Mouse (Mus musculus): ENCODE results near the gene Slc35c1. TPM values are rescaled to one million over a fixed set of nuclear protein-coding genes. Genes with fewer than 3 reads are reported as not detected.

Gene Slc35c1
- polyA plus RNA-seq, 1 experiment from 2014 or later, result 15.4 TPM

DNA sequence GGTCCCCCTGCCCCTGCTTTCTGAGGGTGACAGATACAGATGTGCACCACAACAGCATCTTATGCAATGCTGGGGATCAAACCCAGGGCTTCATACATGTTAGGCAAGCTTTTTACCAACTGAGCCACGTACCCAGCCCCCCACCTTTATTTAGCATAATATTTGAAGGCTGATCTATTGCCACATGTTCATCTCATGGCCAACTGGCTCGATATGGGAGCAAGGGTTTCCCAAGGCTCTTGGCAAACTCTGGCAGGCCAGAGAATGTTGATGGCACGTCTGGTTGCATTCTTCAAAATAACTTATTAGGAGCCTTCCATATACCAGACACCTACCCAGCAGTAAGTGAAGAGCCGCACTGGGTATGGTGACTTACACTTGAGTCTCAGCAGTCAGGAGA, 17.0 kb downstream of the Slc35c1 start:
- no peaks in the 10 kb centered on the region for H3K27me3 ChIP-seq (ENCODE audit: control insufficient read depth, insufficient read depth, low read length)
- WGBS, result 86% methylated on average over 4 of the region's 4 CpGs
- H3K36me3 ChIP-seq (replicated peaks; ENCODE audit: control insufficient read depth, insufficient read depth), result no peaks in the 10 kb centered on the region
- no peak for ATAC-seq (ENCODE audit: low FRiP score)
- no peak overlapping the region for H3K9ac ChIP-seq
- no peaks in the 10 kb centered on the region for H3K9me3 ChIP-seq (ENCODE audit: control insufficient read depth, low read length)
- no peak for DNase-seq (ENCODE audit: low spot score)
- H3K27ac ChIP-seq, result no peak overlapping the region
- no peak overlapping the region for H3K4me3 ChIP-seq (replicated peaks; ENCODE audit: low read length)
- no peaks in the 10 kb centered on the region for H3K4me1 ChIP-seq (replicated peaks; ENCODE audit: control insufficient read depth, insufficient read depth, low read length)
- H3K4me2 ChIP-seq (replicated peaks), result no peak overlapping the region

- ATAC-seq (ENCODE audit: low FRiP score) (peak; percentile 17; the same call in 1 of the 2 replicates), DNase-seq (ENCODE audit: low spot score) (no peak)
- H3K4me3 ChIP-seq (replicated peaks; ENCODE audit: low read length), result no peak overlapping the region
- no peak overlapping the region for H3K27ac ChIP-seq
- WGBS, result 68% methylated on average over 12 of the region's 12 CpGs
- H3K36me3 ChIP-seq (replicated peaks; ENCODE audit: control insufficient read depth, insufficient read depth), result no peaks in the 10 kb centered on the region
- no peaks in the 10 kb centered on the region for H3K4me1 ChIP-seq (replicated peaks; ENCODE audit: control insufficient read depth, insufficient read depth, low read length)
- H3K9me3 ChIP-seq (ENCODE audit: control insufficient read depth, low read length), result no peaks in the 10 kb centered on the region
- H3K27me3 ChIP-seq (ENCODE audit: control insufficient read depth, insufficient read depth, low read length), result no peaks in the 10 kb centered on the region
- no peak overlapping the region for H3K4me2 ChIP-seq (replicated peaks)
- H3K9ac ChIP-seq, result no peak overlapping the region
Measured at GRCm38 (mm10) chr2:92442419-92443001, 17.8 kb downstream of the Slc35c1 start.

GRCm38 (mm10) chr2:92440432-92440831, 19.9 kb downstream of the Slc35c1 start:
- DNase-seq (ENCODE audit: low spot score) (no peak), ATAC-seq (ENCODE audit: low FRiP score) (no peak)
- no peak overlapping the region for H3K9ac ChIP-seq
- H3K9me3 ChIP-seq (ENCODE audit: control insufficient read depth, low read length), result no peaks in the 10 kb centered on the region
- H3K4me2 ChIP-seq (replicated peaks), result no peak overlapping the region
- no peak overlapping the region for H3K27ac ChIP-seq
- WGBS, result 63% methylated on average over 6 of the region's 6 CpGs
- H3K4me3 ChIP-seq (replicated peaks; ENCODE audit: low read length), result no peak overlapping the region
- H3K4me1 ChIP-seq (replicated peaks; ENCODE audit: control insufficient read depth, insufficient read depth, low read length), result no peaks in the 10 kb centered on the region
- H3K36me3 ChIP-seq (replicated peaks; ENCODE audit: control insufficient read depth, insufficient read depth), result no peaks in the 10 kb centered on the region
- H3K27me3 ChIP-seq (ENCODE audit: control insufficient read depth, insufficient read depth, low read length), result no peaks in the 10 kb centered on the region

- H3K9me3 ChIP-seq (ENCODE audit: control insufficient read depth, low read length), result no peaks in the 10 kb centered on the region
- WGBS, result 75% methylated on average over 3 of the region's 3 CpGs
- H3K36me3 ChIP-seq (replicated peaks; ENCODE audit: control insufficient read depth, insufficient read depth), result no peaks in the 10 kb centered on the region
- DNase-seq (ENCODE audit: low spot score) (no peak), ATAC-seq (ENCODE audit: low FRiP score) (no peak)
- peaks cover 6% of the 10 kb centered on the region; the same call in 1 of the 2 replicates for H3K4me1 ChIP-seq (replicated peaks; ENCODE audit: control insufficient read depth, insufficient read depth, low read length)
- no peak overlapping the region for H3K4me2 ChIP-seq (replicated peaks)
- no peaks in the 10 kb centered on the region for H3K27me3 ChIP-seq (ENCODE audit: control insufficient read depth, insufficient read depth, low read length)
- no peak overlapping the region for H3K9ac ChIP-seq
- no peak overlapping the region for H3K27ac ChIP-seq
- no peak overlapping the region for H3K4me3 ChIP-seq (replicated peaks; ENCODE audit: low read length)
Measured at GRCm38 (mm10) chr2:92438567-92438966, 21.8 kb downstream of the Slc35c1 start.

GRCm38 (mm10) chr2:92437875-92438274, 22.5 kb downstream of the Slc35c1 start:
- Histone ChIP-seq H3K27me3 (ENCODE audit: control insufficient read depth, insufficient read depth, low read length) (no peaks in the 10 kb centered on the region), H3K9ac (no peak overlapping the region), H3K4me2 (replicated peaks) (peak overlapping the region; percentile 39), H3K9me3 (ENCODE audit: control insufficient read depth, low read length) (no peaks in the 10 kb centered on the region), H3K4me1 (replicated peaks; ENCODE audit: control insufficient read depth, insufficient read depth, low read length) (peaks cover 6% of the 10 kb centered on the region; the same call in 1 of the 2 replicates), H3K36me3 (replicated peaks; ENCODE audit: control insufficient read depth, insufficient read depth) (no peaks in the 10 kb centered on the region), H3K27ac (no peak overlapping the region), H3K4me3 (replicated peaks; ENCODE audit: low read length) (no peak overlapping the region)
- DNase-seq (ENCODE audit: low spot score) (peak; percentile 90), ATAC-seq (ENCODE audit: low FRiP score) (no peak)
- WGBS, result under 1% methylated on average over 5 of the region's 5 CpGs

- Histone ChIP-seq H3K9me3 (ENCODE audit: control insufficient read depth, low read length) (no peaks in the 10 kb centered on the region), H3K4me1 (replicated peaks; ENCODE audit: control insufficient read depth, insufficient read depth, low read length) (peaks cover 11% of the 10 kb centered on the region), H3K27me3 (ENCODE audit: control insufficient read depth, insufficient read depth, low read length) (no peaks in the 10 kb centered on the region), H3K4me2 (replicated peaks) (no peak overlapping the region), H3K36me3 (replicated peaks; ENCODE audit: control insufficient read depth, insufficient read depth) (no peaks in the 10 kb centered on the region), H3K27ac (no peak overlapping the region), H3K9ac (no peak overlapping the region), H3K4me3 (replicated peaks; ENCODE audit: low read length) (no peak overlapping the region)
- ATAC-seq (ENCODE audit: low FRiP score) (no peak), DNase-seq (ENCODE audit: low spot score) (no peak)
- WGBS, result 81% methylated on average over 4 of the region's 4 CpGs
Measured at GRCm38 (mm10) chr2:92437366-92437765, 23.0 kb downstream of the Slc35c1 start.

DNA sequence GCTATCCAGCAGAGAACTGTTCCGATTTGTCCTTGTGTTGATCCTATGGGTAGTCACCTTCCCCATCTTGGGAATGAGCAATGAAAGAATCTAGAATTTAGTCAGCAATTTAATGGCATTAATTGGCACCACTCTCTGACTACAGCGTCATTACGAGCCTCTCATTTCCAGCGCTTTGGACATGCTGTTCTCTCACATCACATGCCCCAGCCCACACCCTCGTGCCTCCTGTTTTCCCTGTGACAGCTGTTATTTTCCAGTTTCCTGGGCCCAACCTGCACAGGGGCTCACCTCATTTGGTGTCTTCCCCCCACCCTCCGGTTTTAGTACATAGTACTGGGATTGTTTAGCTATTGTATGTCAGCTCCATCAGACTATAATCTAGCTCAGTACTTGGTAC, 25.3 kb downstream of the Slc35c1 start:
- H3K4me3 ChIP-seq (replicated peaks; ENCODE audit: low read length), result no peak overlapping the region
- no peak overlapping the region; the same call in 1 of the 2 replicates for H3K27ac ChIP-seq
- no peak for ATAC-seq (ENCODE audit: low FRiP score)

GRCm38 (mm10) chr2:92434375-92434745, 26.0 kb downstream of the Slc35c1 start:
- DNase-seq (ENCODE audit: low spot score), result no peak
- Histone ChIP-seq H3K4me1 (replicated peaks; ENCODE audit: control insufficient read depth, insufficient read depth, low read length) (peaks cover 39% of the 10 kb centered on the region), H3K9me3 (ENCODE audit: control insufficient read depth, low read length) (no peaks in the 10 kb centered on the region), H3K4me3 (replicated peaks; ENCODE audit: low read length) (peak overlapping the region; percentile 88), H3K27me3 (ENCODE audit: control insufficient read depth, insufficient read depth, low read length) (no peaks in the 10 kb centered on the region), H3K36me3 (replicated peaks; ENCODE audit: control insufficient read depth, insufficient read depth) (no peaks in the 10 kb centered on the region), H3K9ac (peak overlapping the region; percentile 61), H3K4me2 (replicated peaks) (peak overlapping the region; percentile 60), H3K27ac (peak overlapping the region; percentile 63; the same call in 1 of the 2 replicates)
- WGBS, result 7% methylated on average over 12 of the region's 12 CpGs
- ATAC-seq (ENCODE audit: low FRiP score), result no peak

More for the DNA sequence above, 25.3 kb downstream of the Slc35c1 start:
- Histone ChIP-seq H3K9ac (no peak overlapping the region), H3K36me3 (replicated peaks; ENCODE audit: control insufficient read depth, insufficient read depth) (no peaks in the 10 kb centered on the region), H3K27me3 (ENCODE audit: control insufficient read depth, insufficient read depth, low read length) (no peaks in the 10 kb centered on the region), H3K4me2 (replicated peaks) (peak overlapping the region; percentile 60), H3K9me3 (ENCODE audit: control insufficient read depth, low read length) (no peaks in the 10 kb centered on the region), H3K4me1 (replicated peaks; ENCODE audit: control insufficient read depth, insufficient read depth, low read length) (peaks cover 33% of the 10 kb centered on the region)
- DNase-seq (ENCODE audit: low spot score), result no peak
- 51% methylated on average over 6 of the region's 6 CpGs for WGBS

DNA sequence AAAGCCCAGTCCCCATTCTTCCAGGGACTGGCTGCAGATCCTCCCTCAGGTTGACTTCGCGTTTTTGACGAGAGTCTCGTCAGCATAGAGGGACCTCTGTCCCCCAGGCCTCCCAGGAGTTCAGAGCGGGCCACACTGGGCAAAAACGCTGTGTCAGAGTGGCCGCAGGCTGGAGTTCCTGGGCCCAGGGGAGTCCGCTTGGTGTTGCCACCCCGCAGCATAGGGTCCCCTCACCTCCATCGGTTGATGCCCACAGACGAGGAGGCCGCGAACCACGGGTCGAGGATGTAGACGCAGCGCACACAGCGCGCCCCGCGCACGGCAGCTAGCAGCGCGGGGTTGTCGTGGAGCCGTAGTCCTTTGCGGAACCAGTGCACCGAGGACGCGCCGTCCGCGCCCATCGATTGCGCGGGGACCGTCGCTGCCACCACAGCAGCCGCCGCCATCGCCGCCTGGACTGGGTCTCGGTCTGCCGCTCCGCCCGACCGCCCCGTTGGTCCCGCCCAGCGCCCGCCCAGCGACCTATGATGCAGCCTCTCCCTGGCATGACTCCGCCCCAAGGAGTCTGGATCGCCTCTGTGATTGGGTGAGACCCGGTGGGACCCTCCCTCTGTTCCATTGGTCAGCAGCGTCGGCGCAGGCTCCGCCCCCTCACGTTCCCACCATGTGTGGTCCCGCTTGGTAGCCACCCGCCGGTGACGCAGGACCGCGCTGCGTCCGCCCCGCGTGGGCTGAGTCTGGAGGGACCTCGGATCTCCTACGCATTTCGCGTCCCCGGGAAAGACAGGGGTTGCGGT, 26.6 kb downstream of the Slc35c1 start, which contains the start of gene Cry2:
TSS of gene Cry2 (minus strand) at position 466 of the 797 bp plus-strand sequence.
- H3K4me3 ChIP-seq (replicated peaks; ENCODE audit: low read length), result peak within 1 kb of the TSS; percentile 88
- no peaks in the 10 kb centered on the region for H3K36me3 ChIP-seq (replicated peaks; ENCODE audit: control insufficient read depth, insufficient read depth)
- under 1% methylated on average over 71 of the region's 76 CpGs for WGBS
- ATAC-seq (ENCODE audit: low FRiP score) (peak; percentile 97), DNase-seq (ENCODE audit: low spot score) (peak; percentile 97)
- H3K9ac ChIP-seq, result peak within 1 kb of the TSS; percentile 83
- H3K9me3 ChIP-seq (ENCODE audit: control insufficient read depth, low read length), result no peaks in the 10 kb centered on the region
- peaks cover 42% of the 10 kb centered on the region for H3K4me1 ChIP-seq (replicated peaks; ENCODE audit: control insufficient read depth, insufficient read depth, low read length)
- H3K27ac ChIP-seq, result peak within 1 kb of the TSS; percentile 77
- H3K27me3 ChIP-seq (ENCODE audit: control insufficient read depth, insufficient read depth, low read length), result no peaks in the 10 kb centered on the region
- peak within 1 kb of the TSS; percentile 60 for H3K4me2 ChIP-seq (replicated peaks)

All from hindbrain, embryonic 14.5 days (tissue).